Mouse (Mus musculus) left cerebral cortex, postnatal 10 days (tissue): ENCODE results near the gene Daam2. TPM values are rescaled to one million over a fixed set of nuclear protein-coding genes. Genes with fewer than 3 reads are reported as not detected.
"Not testable (repeated sequence)": the region's sequence is repeated elsewhere in the genome, so short reads cannot be mapped to it uniquely, and the experiment has no call there.

ENCODE experiments used
- DNase-seq, 2 experiments: peaks; one replicate each; pipeline ENCODE4 v3.0.0; 2021 to 2022; ENCODE audit warnings: low spot score in 2 of 2, mixed read lengths in 1 of 2; ENCODE audit errors: extremely low spot score in 1 of 2
- intact Hi-C: fragments of 180-260 bp; cut with DNase I; formaldehyde crosslinking; loops from one replicate; pipeline ENCODE4 v1.15.1; 2025
- total RNA-seq, 2 experiments: library from RNA; stranded (reverse); gene quantifications; 2 replicates each; pipeline ENCODE4 v1.2.3; 2021

The Daam2 gene
- total RNA-seq, 2 experiments from 2014 or later: 34.2 to 41.7 TPM

GRCm38 (mm10) chr17:49440331-49441130 is 123.6 kb downstream of the Daam2 start:
- DNase-seq: peak in 1 of 2 experiments; percentile 8
- intact Hi-C loops: no loop called here

GRCm38 (mm10) chr17:49439706-49440105 is 124.4 kb downstream of the Daam2 start:
- intact Hi-C loops: no loop called here
- DNase-seq: peak in 1 of 2 experiments; percentile 5

- DNase-seq: peak in 1 of 2 experiments; percentile 13
- intact Hi-C loops: no loop called here
Measured at GRCm38 (mm10) chr17:49438822-49439574, 125.1 kb downstream of the Daam2 start.

- intact Hi-C loops: not testable (repeated sequence)
- peak in 1 of 2 experiments; percentile 3 for DNase-seq
Measured at GRCm38 (mm10) chr17:49437306-49437705, 126.8 kb downstream of the Daam2 start.

- no peak for DNase-seq
- intact Hi-C loops: no loop called here
Measured at GRCm38 (mm10) chr17:49436631-49437030, 127.5 kb downstream of the Daam2 start.

- no peak for DNase-seq
- intact Hi-C loops: no loop called here
Measured at GRCm38 (mm10) chr17:49435081-49435480, 129.1 kb downstream of the Daam2 start.

- DNase-seq: no peak
- intact Hi-C loops: no loop called here
Measured at GRCm38 (mm10) chr17:49434236-49434635, 129.9 kb downstream of the Daam2 start.

- intact Hi-C loops: no loop called here
Measured at GRCm38 (mm10) chr17:49433071-49433470, 131.1 kb downstream of the Daam2 start.

GRCm38 (mm10) chr17:49432071-49432711 is 132.0 kb downstream of the Daam2 start:
- DNase-seq: peak in 1 of 2 experiments; percentile 73
- intact Hi-C loops: no loop called here

More at GRCm38 (mm10) chr17:49433071-49433470, 131.1 kb downstream of the Daam2 start:
- DNase-seq: no peak

- intact Hi-C loops: no loop called here
- no peak for DNase-seq
Measured at GRCm38 (mm10) chr17:49431176-49431575, 133.0 kb downstream of the Daam2 start.

- intact Hi-C loops: no loop called here
- DNase-seq: no peak
Measured at GRCm38 (mm10) chr17:49430136-49430535, 134.0 kb downstream of the Daam2 start.

- intact Hi-C loops: no loop called here
- DNase-seq: no peak
Measured at GRCm38 (mm10) chr17:49429471-49430129, 134.5 kb downstream of the Daam2 start.

- intact Hi-C loops: no loop called here
- DNase-seq: no peak
Measured at GRCm38 (mm10) chr17:49428751-49429415, 135.3 kb downstream of the Daam2 start.

GRCm38 (mm10) chr17:49428239-49428688 is 135.9 kb downstream of the Daam2 start, which contains the start of gene Mocs1:
Mocs1 (plus strand) TSS chr17:49428362.
- peak; percentile 92 to 96 for DNase-seq
- intact Hi-C loops: no loop called here

- intact Hi-C loops: no loop called here
- DNase-seq: no peak
Measured at GRCm38 (mm10) chr17:49427631-49428238, 136.4 kb downstream of the Daam2 start.

GRCm38 (mm10) chr17:49423872-49424271 is 140.3 kb downstream of the Daam2 start:
- intact Hi-C loops: no loop called here
- DNase-seq: no peak

GRCm38 (mm10) chr17:49423067-49423325 is 141.1 kb downstream of the Daam2 start:
- intact Hi-C loops: no loop called here
- no peak for DNase-seq
